Mouse (Mus musculus): ENCODE data around the gene Zfp160.
"Not testable (repeated sequence)": the region's sequence is repeated elsewhere in the genome, so short reads cannot be mapped to it uniquely, and the experiment has no call there.

Gene Zfp160
- long read RNA-seq, experiment 1, partial matches to known transcripts: 1 of 5 reads
- long read RNA-seq, experiment 1, other reads (novel, unspliced or antisense): 2 of 5 reads
- long read RNA-seq, experiment 2, partial matches to known transcripts: 3 of 6 reads
- long read RNA-seq, experiment 2, other reads (novel, unspliced or antisense): 1 of 6 reads

GRCm38 (mm10) chr17:21008382-21009331 lies at the start of gene Zfp160:
Gene Zfp160, plus strand, starts transcription at chr17:21008903.
- intact Hi-C loops (cut with DNase I): loop anchor here (2.0 kb wide), 1 partner anchor 64 kb away; the partner anchor contains the start of gene Ppp2r1a

- intact Hi-C loops (cut with DNase I): no loop called here
These were observed 48.3 kb upstream of the Zfp160 start for GRCm38 (mm10) chr17:20960386-20960785.

GRCm38 (mm10) chr17:20965421-20965820 lies 43.3 kb upstream of the Zfp160 start:
- intact Hi-C loops (cut with DNase I): loop anchor here (5.0 kb wide), 1 partner anchor 47 kb away; no protein-coding TSS in a partner anchor

GRCm38 (mm10) chr17:20966681-20967080 lies 42.0 kb upstream of the Zfp160 start:
- intact Hi-C loops (cut with DNase I): loop anchor here (5.0 kb wide), 1 partner anchor 46 kb away; no protein-coding TSS in a partner anchor

GRCm38 (mm10) chr17:20993716-20994115 lies 15.0 kb upstream of the Zfp160 start:
- intact Hi-C loops (cut with DNase I): no loop called here

DNA sequence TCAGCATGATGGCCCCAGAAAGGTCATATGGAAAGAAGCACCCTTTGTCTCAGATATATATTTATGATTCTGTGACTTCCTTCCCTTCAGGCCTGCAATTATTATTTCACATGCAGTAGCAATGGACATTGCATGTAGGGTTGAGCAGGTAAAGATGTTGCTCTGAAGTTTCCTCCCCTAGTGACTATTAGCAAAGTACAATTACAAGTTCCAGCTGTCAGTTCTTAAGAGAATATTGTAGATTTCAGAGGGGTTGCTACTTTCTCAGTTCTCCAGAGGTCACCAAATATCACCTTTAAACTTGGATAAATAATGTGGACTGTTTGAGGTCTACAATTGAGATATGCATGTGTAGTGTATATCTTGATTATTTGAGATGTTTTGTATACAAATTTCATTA lies 12.3 kb upstream of the Zfp160 start, which contains the start of gene Vmn1r233:
Vmn1r233 (minus strand) TSS at position 101 of the 400 bp plus-strand sequence.
- intact Hi-C loops (cut with DNase I): no loop called here

DNA sequence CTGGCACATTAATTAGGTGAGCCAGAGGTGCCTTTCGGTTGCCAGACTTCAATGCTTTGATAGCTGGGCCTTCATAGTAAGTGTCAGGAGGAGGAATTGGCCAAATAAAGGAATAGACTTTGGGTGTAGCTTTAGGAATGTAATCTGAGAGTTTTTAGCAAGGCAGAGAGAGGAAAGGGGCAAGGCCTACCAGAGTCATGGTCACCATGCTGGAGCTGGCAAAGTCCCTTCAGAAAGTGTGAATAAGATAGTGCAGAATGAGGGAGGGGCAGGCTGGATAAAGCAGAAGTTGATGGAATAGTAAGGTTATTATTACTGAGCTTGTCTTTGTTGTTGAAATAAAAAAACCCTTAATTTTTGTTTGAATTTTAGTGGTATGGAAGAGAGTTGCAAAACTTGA lies 1.0 kb downstream of the Zfp160 start:
- intact Hi-C loops (cut with DNase I): loop anchor here (2.0 to 5.0 kb wide), 2 partner anchors 42 to 65 kb away; partner anchors contain the start of gene Ppp2r1a

GRCm38 (mm10) chr17:21018410-21019080 lies 9.8 kb downstream of the Zfp160 start:
- intact Hi-C loops (cut with DNase I): no loop called here

DNA sequence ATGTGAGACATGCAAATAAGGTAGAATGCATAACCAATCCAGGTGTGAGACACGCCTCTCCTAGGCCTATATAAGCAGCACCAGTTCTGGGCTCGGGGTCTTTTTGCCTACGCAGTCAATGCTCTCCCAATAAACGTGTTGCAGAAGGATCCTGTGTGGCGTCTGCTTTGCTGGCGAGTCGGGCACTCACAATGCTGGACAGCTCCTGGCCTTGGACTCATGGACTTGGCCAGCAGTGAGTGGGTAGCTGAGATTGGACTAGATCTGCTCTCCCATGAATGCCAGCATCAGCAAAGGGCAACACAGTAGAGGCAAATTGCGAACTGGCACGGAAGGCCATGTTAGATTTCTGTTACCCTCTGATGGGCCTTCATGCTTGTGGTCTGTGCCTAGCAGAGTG lies 39.3 kb downstream of the Zfp160 start:
- intact Hi-C loops (cut with DNase I): not testable (repeated sequence)

- intact Hi-C loops (cut with DNase I): no loop called here
These were observed 42.2 kb downstream of the Zfp160 start for GRCm38 (mm10) chr17:21050901-21051300.

DNA sequence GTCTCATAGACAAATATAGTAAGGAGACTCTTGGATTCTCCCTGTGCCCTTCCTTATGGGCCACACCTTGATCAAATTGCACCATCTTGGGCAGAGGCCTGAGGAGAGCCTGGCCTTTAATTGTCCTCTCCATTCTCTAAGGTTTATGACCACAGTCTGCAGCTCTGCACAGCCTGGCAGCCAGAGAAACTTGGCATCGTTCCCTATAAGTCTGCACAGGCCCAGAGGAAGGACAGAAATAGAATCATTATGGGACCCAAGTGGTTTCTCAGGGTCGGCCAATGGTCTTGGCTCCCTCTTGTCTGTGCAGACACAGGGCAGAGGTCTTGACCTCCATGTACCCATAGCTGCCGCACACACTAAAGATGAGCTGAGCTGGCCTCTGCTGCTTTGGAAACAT lies 42.6 kb downstream of the Zfp160 start:
- intact Hi-C loops (cut with DNase I): not testable (repeated sequence)

DNA sequence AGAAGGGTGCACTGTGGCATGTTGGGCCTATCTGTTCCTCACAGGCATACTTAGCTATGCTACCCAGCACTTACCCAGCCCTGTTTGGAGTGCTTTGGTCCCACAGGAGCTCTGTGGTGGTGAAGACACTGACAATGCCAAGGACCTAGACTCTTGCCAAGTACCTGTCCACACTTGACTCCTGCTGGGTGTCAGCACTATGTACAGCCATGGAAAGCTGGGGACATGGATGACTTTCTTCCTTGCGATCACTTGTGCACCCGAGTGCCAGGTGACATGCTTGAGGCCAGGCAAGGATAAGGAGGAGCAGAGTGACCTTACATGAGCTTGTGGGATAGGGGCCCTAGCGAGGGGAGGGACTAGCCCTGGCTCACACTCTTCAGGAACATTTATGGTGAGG lies 43.2 kb downstream of the Zfp160 start:
- intact Hi-C loops (cut with DNase I): not testable (repeated sequence)

DNA sequence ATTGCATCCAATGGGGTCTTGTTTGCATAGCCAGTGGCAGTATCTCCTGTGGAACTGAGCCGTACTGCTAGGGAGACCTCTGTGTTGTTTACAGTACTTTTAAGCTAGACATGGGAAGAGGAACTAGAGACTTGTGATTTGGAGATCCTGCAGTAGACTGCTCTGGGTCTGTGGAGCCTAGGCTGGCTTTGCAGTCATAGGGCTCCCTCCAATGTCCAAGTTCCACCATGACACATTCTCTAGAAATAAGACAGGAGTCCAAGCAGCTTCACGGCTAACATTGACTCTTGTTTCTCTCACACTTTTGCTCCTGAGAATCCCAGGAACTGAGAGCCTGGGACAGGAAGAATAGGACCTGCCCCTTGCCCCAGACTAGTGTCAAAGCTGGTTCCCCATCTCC lies 44.6 kb downstream of the Zfp160 start:
- intact Hi-C loops (cut with DNase I): no loop called here

DNA sequence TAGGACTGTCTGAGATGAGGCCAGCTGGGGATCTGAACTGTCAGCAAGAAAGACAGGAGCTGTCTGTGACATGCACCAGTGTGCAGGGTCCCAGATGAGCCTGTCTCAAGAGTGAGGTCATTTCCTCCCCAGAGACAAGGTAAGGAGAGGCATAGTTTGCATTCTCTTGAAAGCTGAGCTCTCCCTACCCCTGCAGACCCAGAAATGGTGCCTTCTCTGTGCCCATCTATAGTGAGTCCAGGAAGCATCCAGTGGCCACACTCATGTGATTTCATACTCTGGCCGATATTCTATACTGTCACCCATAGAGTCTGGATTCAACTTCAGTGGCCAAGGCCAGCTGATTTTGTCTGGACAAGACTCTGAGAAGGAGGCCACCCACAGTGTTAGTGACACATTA lies 46.4 kb downstream of the Zfp160 start:
- intact Hi-C loops (cut with DNase I): not testable (repeated sequence)

GRCm38 (mm10) chr17:21065501-21065900 lies 56.8 kb downstream of the Zfp160 start:
- intact Hi-C loops (cut with DNase I): no loop called here

- intact Hi-C loops (cut with DNase I): no loop called here
These were observed 58.3 kb downstream of the Zfp160 start for GRCm38 (mm10) chr17:21067036-21067435.

DNA sequence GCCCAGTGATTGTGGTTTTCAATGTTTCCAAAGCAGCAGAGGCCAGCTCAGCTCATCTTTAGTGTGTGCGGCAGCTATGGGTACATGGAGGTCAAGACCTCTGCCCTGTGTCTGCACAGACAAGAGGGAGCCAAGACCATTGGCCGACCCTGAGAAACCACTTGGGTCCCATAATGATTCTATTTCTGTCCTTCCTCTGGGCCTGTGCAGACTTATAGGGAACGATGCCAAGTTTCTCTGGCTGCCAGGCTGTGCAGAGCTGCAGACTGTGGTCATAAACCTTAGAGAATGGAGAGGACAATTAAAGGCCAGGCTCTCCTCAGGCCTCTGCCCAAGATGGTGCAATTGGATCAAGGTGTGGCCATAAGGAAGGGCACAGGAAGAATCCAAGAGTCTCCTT lies 60.7 kb downstream of the Zfp160 start:
- intact Hi-C loops (cut with DNase I): not testable (repeated sequence)

- intact Hi-C loops (cut with DNase I): not testable (repeated sequence)
These were observed 62.3 kb downstream of the Zfp160 start for GRCm38 (mm10) chr17:21070971-21071370.

Measured in adrenal gland (tissue).